Mouse (Mus musculus) ES-E14 (cell line): Measurements from ENCODE around the gene Tfb1m. TPM values are rescaled to one million over a fixed set of nuclear protein-coding genes. Genes with fewer than 3 reads are reported as not detected.

ENCODE experiments used
- DNase-seq: peaks from one replicate; pipeline ENCODE4 v3.0.0-alpha.2; 2013; ENCODE audit warnings: low read depth, low spot score
- H3K27ac ChIP-seq: 2 replicates; pipeline ENCODE4 v1.5.1; 2012; ENCODE audit warnings: low read depth, mild to moderate bottlenecking, low read length, moderate library complexity, mixed read lengths; ENCODE audit not compliant: poor library complexity, insufficient read depth, severe bottlenecking
- H3K36me3 ChIP-seq: 2 replicates; pipeline ENCODE4 v1.6.1; 2012; ENCODE audit warnings: mild to moderate bottlenecking, low read length, moderate library complexity, mixed read lengths; ENCODE audit not compliant: control insufficient read depth, poor library complexity, insufficient read depth, severe bottlenecking
- H3K4me1 ChIP-seq, 2 experiments: fragments of 150-350 bp in 1 of 2; sonication (generic) in 1 of 2; 2 replicates each; pipeline ENCODE4 v1.6.1; 2012; ENCODE audit warnings: low read length in 2 of 2, mild to moderate bottlenecking in 1 of 2, mixed read lengths in 1 of 2; ENCODE audit not compliant: control insufficient read depth in 2 of 2, insufficient read depth in 2 of 2, poor library complexity in 1 of 2
- H3K4me3 ChIP-seq, 2 experiments: fragments of 150-350 bp in 1 of 2; sonication (generic) in 1 of 2; 2 replicates each; pipeline ENCODE4 v1.5.1; 2012; ENCODE audit warnings: low read length in 2 of 2, low read depth in 1 of 2, mild to moderate bottlenecking in 1 of 2, mixed read lengths in 1 of 2; ENCODE audit not compliant: insufficient read depth in 1 of 2, poor library complexity in 1 of 2, severe bottlenecking in 1 of 2
- H3K9ac ChIP-seq: 2 replicates; pipeline ENCODE4 v1.6.1; 2012; ENCODE audit warnings: low read depth, mild to moderate bottlenecking, low read length, mixed read lengths; ENCODE audit not compliant: poor library complexity, insufficient read depth, severe bottlenecking
- H3K9me3 ChIP-seq: fragments of 150-350 bp; sonication (generic); 2 replicates; pipeline ENCODE4 v1.6.1; 2012; ENCODE audit warnings: low read depth, mild to moderate bottlenecking, low read length; ENCODE audit not compliant: control insufficient read depth, insufficient read depth
- CHD2 ChIP-seq: IDR thresholded peaks from 2 replicates; pipeline ENCODE4 v1.6.1; 2014; ENCODE audit warnings: mild to moderate bottlenecking, low read depth, low read length, inconsistent platforms
- HCFC1 ChIP-seq: IDR thresholded peaks from 2 replicates; pipeline ENCODE4 v1.6.1; 2012; ENCODE audit warnings: low read length, inconsistent platforms, borderline replicate concordance; ENCODE audit not compliant: insufficient read depth
- MAFK ChIP-seq: IDR thresholded peaks from 2 replicates; pipeline ENCODE4 v1.6.1; 2014; ENCODE audit warnings: mild to moderate bottlenecking, low read depth, low read length, inconsistent platforms; ENCODE audit not compliant: insufficient read depth
- ZC3H11A ChIP-seq: IDR thresholded peaks from 2 replicates; pipeline ENCODE4 v1.6.1; 2012; ENCODE audit warnings: low read depth, mild to moderate bottlenecking, inconsistent platforms, low read length, borderline replicate concordance
- ZNF384 ChIP-seq: IDR thresholded peaks from 2 replicates; pipeline ENCODE4 v1.6.1; 2012; ENCODE audit warnings: low read depth, low read length, inconsistent platforms
- in situ Hi-C, 2 experiments: fragments of 600-800 bp; cut with MboI; formaldehyde crosslinking; loops; one replicate each; pipeline ENCODE4 v1.15.1; 2025; ENCODE audit warnings: low sequenced_read_pairs in 2 of 2, inconsistent platforms in 1 of 2; ENCODE audit not compliant: unreplicated experiment in 2 of 2
- total RNA-seq: library from RNA; depleted of rRNA; stranded (reverse); fragments of 300-350 nt; gene quantifications from 2 replicates; pipeline ENCODE4 v1.2.3, GENCODE M21; 2012

Tfb1m gene
- total RNA-seq, 1 experiment = 14.5 TPM

DNA sequence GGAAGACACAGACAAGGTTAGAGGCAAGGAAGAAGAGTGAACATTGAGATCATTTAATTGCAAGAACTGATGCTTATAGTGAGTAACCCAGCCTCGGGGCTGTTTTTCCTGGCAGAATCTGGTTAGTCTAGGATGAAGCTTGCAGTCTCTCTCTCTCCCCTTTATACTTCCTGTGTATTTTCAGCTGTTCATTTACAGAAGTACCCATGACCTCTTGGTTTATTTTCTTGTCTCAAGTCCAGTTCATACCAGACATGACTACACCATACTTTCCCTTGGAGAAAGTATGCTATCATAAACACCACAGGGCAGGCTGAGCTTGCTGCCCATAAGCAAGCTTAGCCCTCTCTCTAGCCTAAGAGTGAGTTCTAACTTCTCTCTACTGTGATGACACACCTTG lies 39.5 kb upstream of the Tfb1m start:
- H3K9me3 ChIP-seq = no peaks in the 10 kb centered on the region
- DNase-seq = no peak
- TF ChIP-seq MAFK (no peak), ZNF384 (no peak), CHD2 (no peak), ZC3H11A (no peak), HCFC1 (no peak)

DNA sequence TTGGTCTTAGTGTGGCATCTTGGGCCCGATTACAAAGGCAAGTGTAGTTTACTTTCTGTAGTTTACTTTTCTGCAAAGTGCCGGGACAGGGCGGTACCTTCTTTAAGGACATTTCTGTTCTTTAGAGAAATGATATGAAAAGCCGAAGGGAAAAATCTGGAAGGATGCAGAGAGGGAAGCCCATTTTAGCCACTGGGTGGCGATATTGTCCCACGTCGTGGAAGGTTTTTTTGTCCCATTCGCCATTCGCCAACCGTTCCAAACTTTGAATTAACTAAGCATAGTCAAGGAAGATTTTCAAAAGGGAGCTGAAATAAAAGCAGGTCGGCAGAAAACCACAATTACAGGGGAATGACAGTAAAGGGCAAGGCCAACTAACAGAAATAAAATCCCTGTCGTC lies 13.3 kb upstream of the Tfb1m start:
- Histone ChIP-seq H3K9me3 (no peaks in the 10 kb centered on the region), H3K36me3 (no peaks in the 10 kb centered on the region), H3K9ac (no peak overlapping the region), H3K4me1 (peaks cover 0 to 3% of the 10 kb centered on the region in 2 experiments; a peak in 1 of 4 replicates), H3K4me3 (no peak overlapping the region), H3K27ac (no peak overlapping the region)
- DNase-seq = peak; percentile 53
- TF ChIP-seq HCFC1 (no peak), CHD2 (no peak), ZNF384 (no peak), ZC3H11A (peak; percentile 97), MAFK (no peak)
- in situ Hi-C loops = no loop called here

More for the DNA sequence above, 39.5 kb upstream of the Tfb1m start:
- no peak overlapping the region for H3K27ac ChIP-seq
- H3K9ac ChIP-seq = no peak overlapping the region
- no peaks in the 10 kb centered on the region for H3K36me3 ChIP-seq
- in situ Hi-C loops = no loop called here
- H3K4me1 ChIP-seq = no peaks in the 10 kb centered on the region
- no peak overlapping the region for H3K4me3 ChIP-seq

DNA sequence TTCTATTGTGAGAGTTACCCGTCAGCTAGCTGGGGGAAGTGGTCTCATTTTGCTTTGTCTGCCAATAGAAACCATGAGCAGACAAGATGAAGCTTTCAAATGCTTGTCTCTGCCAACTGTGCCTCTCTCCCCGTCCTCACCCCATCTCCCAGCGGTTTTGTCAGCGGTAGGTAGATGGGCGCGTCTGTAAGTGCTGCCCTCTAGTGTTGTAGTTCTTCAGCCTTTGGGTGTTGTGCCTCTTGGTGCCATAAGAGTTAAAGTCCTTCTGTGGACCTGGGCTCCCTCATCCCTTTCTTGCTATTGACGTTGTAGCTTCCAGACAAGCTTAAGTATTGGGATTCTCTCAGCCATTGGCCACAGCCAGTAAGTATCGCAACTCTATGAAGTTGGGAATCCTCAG lies 4.8 kb upstream of the Tfb1m start:
- H3K9ac ChIP-seq = no peak overlapping the region
- H3K27ac ChIP-seq = no peak overlapping the region
- no peaks in the 10 kb centered on the region for H3K9me3 ChIP-seq
- H3K36me3 ChIP-seq = no peaks in the 10 kb centered on the region
- TF ChIP-seq CHD2 = no peak
- no peak for TF ChIP-seq ZNF384
- TF ChIP-seq ZC3H11A = no peak
- TF ChIP-seq HCFC1 = no peak
- TF ChIP-seq MAFK = no peak
- in situ Hi-C loops = no loop called here
- peak; percentile 38 for DNase-seq
- H3K4me3 ChIP-seq = no peak overlapping the region
- peaks cover 0 to 7% of the 10 kb centered on the region in 2 experiments; a peak in 1 of 4 replicates for H3K4me1 ChIP-seq

DNA sequence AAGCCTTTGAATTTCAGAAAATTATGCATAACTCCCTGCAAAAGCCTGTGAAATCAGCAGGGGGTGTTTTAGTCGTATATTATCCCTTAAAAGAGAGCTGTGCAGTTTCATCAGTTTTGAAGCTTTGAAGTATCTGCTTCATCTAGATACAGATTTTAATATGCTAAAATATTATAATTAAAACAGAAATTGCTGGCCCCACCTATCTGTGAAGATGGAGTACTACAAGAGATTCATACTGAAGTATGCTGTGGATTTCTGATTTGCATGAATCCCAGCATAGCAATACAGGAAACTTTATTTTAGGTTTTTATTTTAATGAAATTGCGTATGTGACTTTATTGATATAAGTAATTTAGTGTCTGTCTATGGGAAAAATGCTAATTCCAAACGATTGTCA lies 3.0 kb upstream of the Tfb1m start:
- no peak for DNase-seq
- H3K4me3 ChIP-seq = no peak overlapping the region
- no peak overlapping the region for H3K9ac ChIP-seq
- no peak for TF ChIP-seq CHD2
- no peak for TF ChIP-seq HCFC1
- TF ChIP-seq MAFK = no peak
- TF ChIP-seq ZC3H11A = no peak
- no peak for TF ChIP-seq ZNF384
- H3K9me3 ChIP-seq = no peaks in the 10 kb centered on the region
- H3K27ac ChIP-seq = no peak overlapping the region
- peaks cover 0 to 10% of the 10 kb centered on the region in 2 experiments; a peak in 2 of 4 replicates for H3K4me1 ChIP-seq
- H3K36me3 ChIP-seq = no peaks in the 10 kb centered on the region
- in situ Hi-C loops = no loop called here

DNA sequence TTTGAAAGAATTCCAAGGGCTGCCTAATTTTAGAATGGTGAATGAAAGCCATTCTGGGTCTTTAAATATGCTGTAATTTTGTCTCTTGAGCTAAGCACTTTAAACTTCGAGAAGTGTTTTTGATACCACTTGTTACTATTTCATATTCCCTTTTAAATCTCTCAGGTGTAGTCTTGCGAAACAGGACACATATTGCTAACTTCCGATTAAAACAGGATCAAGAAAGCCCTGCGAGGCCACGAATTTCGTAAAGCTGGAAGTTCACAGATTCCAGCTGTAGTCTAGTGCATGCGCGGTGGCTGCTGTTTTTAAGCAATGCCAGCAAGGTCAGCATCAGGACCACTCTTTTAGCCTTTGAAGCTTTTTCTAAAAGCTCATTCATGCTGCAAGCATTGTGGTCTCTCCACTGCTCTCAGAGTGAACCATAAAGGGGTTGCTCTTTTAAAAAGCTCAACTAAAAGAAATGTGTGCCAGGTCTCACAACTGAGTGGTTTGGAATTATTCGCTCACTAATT lies 832 bp upstream of the Tfb1m start:
- no peak overlapping the region for H3K27ac ChIP-seq
- no peaks in the 10 kb centered on the region for H3K9me3 ChIP-seq
- peak overlapping the region; percentile 22 to 88; a peak in 3 of 4 replicates for H3K4me3 ChIP-seq
- H3K9ac ChIP-seq = no peak overlapping the region
- TF ChIP-seq ZC3H11A (no peak), MAFK (no peak), HCFC1 (no peak)
- peaks cover 2% of the 10 kb centered on the region for H3K36me3 ChIP-seq
- no peak for DNase-seq
- peaks cover 0 to 10% of the 10 kb centered on the region in 2 experiments; a peak in 3 of 4 replicates for H3K4me1 ChIP-seq
- in situ Hi-C loops = no loop called here
